In the genomic region with DNA sequence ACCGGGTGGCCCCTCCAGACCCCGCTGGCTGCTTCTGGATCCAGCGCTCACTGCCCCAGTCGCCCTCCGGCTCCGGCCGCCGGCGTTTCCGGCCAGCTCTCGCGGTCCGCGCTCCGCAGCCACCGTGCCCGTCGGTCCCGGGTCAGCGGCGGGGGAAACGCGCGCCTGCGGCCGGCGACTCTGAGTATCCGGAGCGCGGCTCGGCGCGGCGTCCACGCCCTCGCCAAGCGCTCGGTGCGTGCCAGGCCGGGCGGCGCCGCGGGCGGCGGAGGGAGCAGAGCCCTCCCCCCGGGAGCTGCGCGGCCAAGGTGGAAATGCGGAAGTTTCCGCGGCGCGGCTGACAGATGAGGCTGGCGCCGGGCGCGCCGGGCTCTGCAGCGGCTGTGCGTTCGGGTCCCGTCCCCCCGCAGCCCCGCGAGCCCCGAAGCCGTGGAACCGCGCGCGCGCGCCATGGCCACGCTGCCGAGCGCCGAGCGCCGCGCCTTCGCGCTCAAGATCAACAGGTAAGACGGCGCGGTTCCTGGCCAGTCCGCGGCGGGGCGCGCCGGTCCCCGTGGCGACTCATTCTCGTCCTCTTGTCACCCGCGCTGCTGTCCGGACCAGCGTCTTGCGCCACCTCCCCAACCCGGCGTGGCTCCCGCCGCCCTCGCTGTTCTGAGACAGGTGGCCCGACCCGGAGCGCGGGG, we compare ENCODE assay signal across 8 mouse cellular contexts. TPM values are rescaled to one million over a fixed set of nuclear protein-coding genes. Genes with fewer than 3 reads are reported as not detected.
A peak's percentile ranks its signal among the peaks of the same experiment; 100 is the strongest.
DNase-seq lines count a peak whose midpoint lies in the region; ATAC-seq and TF ChIP-seq lines count a peak whose summit lies in the region.

A gene (plus strand): TSS at position 334 of the 686 bp plus-strand sequence.

- peak; percentile 88 for DNase-seq in 3134 (ENCODE audit: extremely low read depth, insufficient read length, low spot score)
- peak; percentile 90 for DNase-seq in adrenal gland, adult 2 months
- peak; percentile 49 for DNase-seq in forebrain, embryonic 10.5 days (ENCODE audit: extremely low spot score, low spot score)
- DNase-seq in kidney, postnatal 10 days: peak; percentile 81
- peak in 2 of 3 experiments; percentile 35 to 41 for DNase-seq in liver, embryonic 14.5 days (ENCODE audit: low read depth in 3 of 3, low spot score in 3 of 3)
- DNase-seq in naive thymus-derived CD4-positive, alpha-beta T cell, adult 2 months (ENCODE audit: low read depth): peak; percentile 64

- peak; percentile 79 for ATAC-seq in heart, embryonic 15.5 days (replicated peaks; ENCODE audit: insufficient number of reproducible peaks, insufficient read depth, low FRiP score, low read depth)
- ATAC-seq in liver, embryonic 14.5 days (ENCODE audit: insufficient read depth): peak; percentile 88
- peak; percentile 77; the same call in 1 of the 2 replicates for ATAC-seq in stomach, embryonic 14.5 days (ENCODE audit: insufficient number of reproducible peaks, insufficient read depth, low FRiP score, low read depth)

- H3K4me1 ChIP-seq in forebrain, embryonic 10.5 days: peaks cover 13% of the 10 kb centered on the region
- peaks cover 19% of the 10 kb centered on the region for H3K4me1 ChIP-seq in heart, embryonic 15.5 days (replicated peaks)
- peaks cover 10 to 49% of the 10 kb centered on the region in 2 experiments for H3K4me1 ChIP-seq in liver, embryonic 14.5 days (replicated peaks; ENCODE audit: control insufficient read depth in 2 of 2, insufficient read depth in 2 of 2, low read length in 1 of 2)
- peaks cover 10% of the 10 kb centered on the region for H3K4me1 ChIP-seq in stomach, embryonic 14.5 days (ENCODE audit: control insufficient read depth, insufficient read depth, low read length)

- peak within 1 kb of the TSS; percentile 59 for H3K9ac ChIP-seq in heart, embryonic 15.5 days
- peak within 1 kb of the TSS; percentile 81 for H3K9ac ChIP-seq in liver, embryonic 14.5 days (replicated peaks)
- peak within 1 kb of the TSS; percentile 42 for H3K9ac ChIP-seq in stomach, embryonic 14.5 days (replicated peaks; ENCODE audit: low read depth, low read length)

- no peak for TF ChIP-seq EP300 in liver, embryonic 14.5 days (IDR thresholded peaks at IDR 0.05; ENCODE audit: low read depth)

- no peaks in the 10 kb centered on the region for H3K36me3 ChIP-seq in forebrain, embryonic 10.5 days (replicated peaks)
- H3K36me3 ChIP-seq in heart, embryonic 15.5 days: no peaks in the 10 kb centered on the region
- H3K36me3 ChIP-seq in liver, embryonic 14.5 days (replicated peaks; ENCODE audit: control insufficient read depth, insufficient read depth, low read depth): no peaks in the 10 kb centered on the region
- no peaks in the 10 kb centered on the region for H3K36me3 ChIP-seq in stomach, embryonic 14.5 days (ENCODE audit: control insufficient read depth, insufficient read depth, low read length)

- TF ChIP-seq CTCF in liver, embryonic 14.5 days (IDR thresholded peaks at IDR 0.05; ENCODE audit: low read depth): peak; percentile 35; the same call in 1 of the 2 replicates

- H3K27ac ChIP-seq in forebrain, embryonic 10.5 days: peak within 1 kb of the TSS; percentile 68
- H3K27ac ChIP-seq in heart, embryonic 15.5 days: peak within 1 kb of the TSS; percentile 44
- H3K27ac ChIP-seq in liver, embryonic 14.5 days: peak within 1 kb of the TSS; percentile 53
- peak within 1 kb of the TSS; percentile 27; the same call in 1 of the 2 replicates for H3K27ac ChIP-seq in stomach, embryonic 14.5 days (ENCODE audit: low read length)

- peaks cover 82% of the 10 kb centered on the region for H3K27me3 ChIP-seq in forebrain, embryonic 10.5 days (ENCODE audit: poor library complexity, severe bottlenecking)
- H3K27me3 ChIP-seq in heart, embryonic 15.5 days: peaks cover 17% of the 10 kb centered on the region
- no peaks in the 10 kb centered on the region; the same call in 1 of the 2 replicates for H3K27me3 ChIP-seq in liver, embryonic 14.5 days (ENCODE audit: control insufficient read depth, insufficient read depth, low read length)
- H3K27me3 ChIP-seq in stomach, embryonic 14.5 days (ENCODE audit: control insufficient read depth, insufficient read depth, low read length): 0 out of 2 replicates have a peak, but pooled peaks cover 9% of the 10 kb centered on the region

- H3K4me3 ChIP-seq in forebrain, embryonic 10.5 days: peak within 1 kb of the TSS; percentile 78
- H3K4me3 ChIP-seq in heart, embryonic 15.5 days: peak within 1 kb of the TSS; percentile 69
- peak within 1 kb of the TSS; percentile 79 to 80 for H3K4me3 ChIP-seq in liver, embryonic 14.5 days (ENCODE audit: insufficient read depth in 1 of 2, low read depth in 2 of 2, low read length in 2 of 2)
- peak within 1 kb of the TSS; percentile 67 for H3K4me3 ChIP-seq in stomach, embryonic 14.5 days (ENCODE audit: low read depth, low read length)

- no peaks in the 10 kb centered on the region for H3K9me3 ChIP-seq in forebrain, embryonic 10.5 days
- no peaks in the 10 kb centered on the region for H3K9me3 ChIP-seq in heart, embryonic 15.5 days (replicated peaks)
- no peaks in the 10 kb centered on the region for H3K9me3 ChIP-seq in liver, embryonic 14.5 days (ENCODE audit: control insufficient read depth, low read length)
- no peaks in the 10 kb centered on the region for H3K9me3 ChIP-seq in stomach, embryonic 14.5 days (ENCODE audit: control insufficient read depth, low read depth, low read length)

- peak within 1 kb of the TSS; percentile 80 for H3K4me2 ChIP-seq in heart, embryonic 15.5 days
- peak within 1 kb of the TSS; percentile 90 for H3K4me2 ChIP-seq in liver, embryonic 14.5 days (ENCODE audit: low read depth)
- H3K4me2 ChIP-seq in stomach, embryonic 14.5 days (replicated peaks; ENCODE audit: low read depth, low read length): peak within 1 kb of the TSS; percentile 98

- under 1% methylated on average over 109 of the region's 109 CpGs for WGBS in forebrain, embryonic 10.5 days
- WGBS in heart, embryonic 15.5 days: under 1% methylated on average over 99 of the region's 109 CpGs
- under 1% methylated on average over 103 of the region's 109 CpGs for WGBS in liver, embryonic 14.5 days (ENCODE audit: insufficient replicate concordance)
- WGBS in stomach, embryonic 14.5 days: under 1% methylated on average over 107 of the region's 109 CpGs

RNA-seq across cellular contexts. Expression of the gene that starts here (rescaled TPM):
- 10 to 100 TPM; 17.1 to 34.7 TPM for total RNA-seq in adrenal gland, adult 2 months (2021)
- polyA plus RNA-seq in adrenal gland, adult 2 months (2012; rRNA removed): 5.4 and 9.4 TPM in 2 replicates
- polyA plus RNA-seq in forebrain, embryonic 10.5 days (2016; fragmentation: Nextera tagmentation; extraction: Ambion mirVana): 0.87 and 1.3 TPM in 2 replicates
- 3.8 and 8.0 TPM in 2 replicates for polyA plus RNA-seq in heart, embryonic 15.5 days (2015; fragmentation: Nextera tagmentation; extraction: Ambion mirVana)
- polyA plus RNA-seq in liver, embryonic 14.5 days (2012; rRNA removed): 2.8 and 3.4 TPM in 2 replicates
- polyA plus RNA-seq in liver, embryonic 14.5 days (2014; fragmentation: Nextera tagmentation; extraction: Ambion mirVana): 5.9 TPM in 2 replicates
- polyA plus RNA-seq in stomach, embryonic 14.5 days (2014; fragmentation: Nextera tagmentation; extraction: Ambion mirVana): 10.7 and 12.2 TPM in 2 replicates

Comparison
In these comparisons a context has a peak if more than half of its experiments do, and no peak if none do; other contexts are left out.
1. Peak in every context shown above with its lines: DNase-seq, ATAC-seq, H3K4me3 ChIP-seq and H3K27ac ChIP-seq.
2. DNase-seq: peak in every context shown above with its lines; median percentile 90 in adrenal gland, adult 2 months; 88 in 3134; 81 in kidney, postnatal 10 days; 64 in naive thymus-derived CD4-positive, alpha-beta T cell, adult 2 months; 49 in forebrain, embryonic 10.5 days; 38 in liver, embryonic 14.5 days.